Mouse (Mus musculus): ENCODE measurements at regions not wholly inside any gene's neighbourhood (a gene's known extent, or its start where the extent isn't known, plus 50 kb on each side); places are given as distances from the start of the nearest gene placed in this dataset.

GRCm38 (mm10) chr1:92744528-92745241 is 86.8 kb upstream of the Gpc1 start:
- TF ChIP-seq POLR2A (IDR thresholded peaks at IDR 0.05; ENCODE audit: control insufficient read depth, extremely low read depth, insufficient read depth, low read length, poor library complexity) (no peak), CTCF (IDR thresholded peaks at IDR 0.05; ENCODE audit: borderline replicate concordance, control insufficient read depth, extremely low read depth, insufficient read depth, low read length, poor library complexity) (no peak)
- 80% methylated on average over 9 of the region's 9 CpGs for WGBS
- no peak overlapping the region for H3K4me3 ChIP-seq (ENCODE audit: control insufficient read depth, insufficient read depth, low read length)
- no peaks in the 10 kb centered on the region for H3K27me3 ChIP-seq (ENCODE audit: control insufficient read depth, insufficient read depth, low read length)
- H3K4me1 ChIP-seq (replicated peaks; ENCODE audit: control insufficient read depth, insufficient read depth, low read length) = no peaks in the 10 kb centered on the region
- DNase-seq = no peak
- H3K27ac ChIP-seq (ENCODE audit: control insufficient read depth, insufficient read depth, low read length) = no peak overlapping the region
- H3K36me3 ChIP-seq (ENCODE audit: control insufficient read depth, insufficient read depth, low read length) = no peaks in the 10 kb centered on the region

- Histone ChIP-seq H3K27me3 (ENCODE audit: control insufficient read depth, insufficient read depth, low read length) (no peaks in the 10 kb centered on the region), H3K27ac (ENCODE audit: control insufficient read depth, insufficient read depth, low read length) (no peak overlapping the region), H3K4me1 (replicated peaks; ENCODE audit: control insufficient read depth, insufficient read depth, low read length) (no peaks in the 10 kb centered on the region), H3K4me3 (ENCODE audit: control insufficient read depth, insufficient read depth, low read length) (no peak overlapping the region), H3K36me3 (ENCODE audit: control insufficient read depth, insufficient read depth, low read length) (no peaks in the 10 kb centered on the region)
- TF ChIP-seq POLR2A (IDR thresholded peaks at IDR 0.05; ENCODE audit: control insufficient read depth, extremely low read depth, insufficient read depth, low read length, poor library complexity) (no peak), CTCF (IDR thresholded peaks at IDR 0.05; ENCODE audit: borderline replicate concordance, control insufficient read depth, extremely low read depth, insufficient read depth, low read length, poor library complexity) (no peak)
- WGBS = 82% methylated on average over 4 of the region's 4 CpGs
- no peak for DNase-seq
Measured at GRCm38 (mm10) chr1:92742881-92743621, 88.4 kb upstream of the Gpc1 start.

GRCm38 (mm10) chr1:92742300-92742699 is 89.1 kb upstream of the Gpc1 start:
- H3K27ac ChIP-seq (ENCODE audit: control insufficient read depth, insufficient read depth, low read length) = no peak overlapping the region
- WGBS = 61% methylated on average over 6 of the region's 6 CpGs
- H3K4me1 ChIP-seq (replicated peaks; ENCODE audit: control insufficient read depth, insufficient read depth, low read length) = no peaks in the 10 kb centered on the region
- TF ChIP-seq POLR2A (IDR thresholded peaks at IDR 0.05; ENCODE audit: control insufficient read depth, extremely low read depth, insufficient read depth, low read length, poor library complexity) (no peak), CTCF (IDR thresholded peaks at IDR 0.05; ENCODE audit: borderline replicate concordance, control insufficient read depth, extremely low read depth, insufficient read depth, low read length, poor library complexity) (no peak)
- H3K27me3 ChIP-seq (ENCODE audit: control insufficient read depth, insufficient read depth, low read length) = no peaks in the 10 kb centered on the region
- no peaks in the 10 kb centered on the region for H3K36me3 ChIP-seq (ENCODE audit: control insufficient read depth, insufficient read depth, low read length)
- DNase-seq = no peak
- no peak overlapping the region for H3K4me3 ChIP-seq (ENCODE audit: control insufficient read depth, insufficient read depth, low read length)

- Histone ChIP-seq H3K27me3 (ENCODE audit: control insufficient read depth, insufficient read depth, low read length) (no peaks in the 10 kb centered on the region), H3K4me1 (replicated peaks; ENCODE audit: control insufficient read depth, insufficient read depth, low read length) (no peaks in the 10 kb centered on the region), H3K4me3 (ENCODE audit: control insufficient read depth, insufficient read depth, low read length) (no peak overlapping the region), H3K27ac (ENCODE audit: control insufficient read depth, insufficient read depth, low read length) (no peak overlapping the region), H3K36me3 (ENCODE audit: control insufficient read depth, insufficient read depth, low read length) (no peaks in the 10 kb centered on the region)
- TF ChIP-seq POLR2A (IDR thresholded peaks at IDR 0.05; ENCODE audit: control insufficient read depth, extremely low read depth, insufficient read depth, low read length, poor library complexity) = no peak
- no peak for TF ChIP-seq CTCF (IDR thresholded peaks at IDR 0.05; ENCODE audit: borderline replicate concordance, control insufficient read depth, extremely low read depth, insufficient read depth, low read length, poor library complexity)
- WGBS = 91% methylated on average over 5 of the region's 5 CpGs
- DNase-seq = no peak
Measured at GRCm38 (mm10) chr1:92741047-92741446, 90.4 kb upstream of the Gpc1 start.

- Histone ChIP-seq H3K4me1 (replicated peaks; ENCODE audit: control insufficient read depth, insufficient read depth, low read length) (no peaks in the 10 kb centered on the region), H3K27me3 (ENCODE audit: control insufficient read depth, insufficient read depth, low read length) (no peaks in the 10 kb centered on the region), H3K4me3 (ENCODE audit: control insufficient read depth, insufficient read depth, low read length) (no peak overlapping the region), H3K36me3 (ENCODE audit: control insufficient read depth, insufficient read depth, low read length) (no peaks in the 10 kb centered on the region), H3K27ac (ENCODE audit: control insufficient read depth, insufficient read depth, low read length) (no peak overlapping the region)
- DNase-seq = no peak
- WGBS = 61% methylated on average over 11 of the region's 11 CpGs
- TF ChIP-seq POLR2A (IDR thresholded peaks at IDR 0.05; ENCODE audit: control insufficient read depth, extremely low read depth, insufficient read depth, low read length, poor library complexity) = no peak
- no peak for TF ChIP-seq CTCF (IDR thresholded peaks at IDR 0.05; ENCODE audit: borderline replicate concordance, control insufficient read depth, extremely low read depth, insufficient read depth, low read length, poor library complexity)
Measured at GRCm38 (mm10) chr1:92737600-92738197, 89.1 kb upstream of the Otos start.

- DNase-seq = no peak
- no peaks in the 10 kb centered on the region for H3K36me3 ChIP-seq (ENCODE audit: control insufficient read depth, insufficient read depth, low read length)
- TF ChIP-seq CTCF (IDR thresholded peaks at IDR 0.05; ENCODE audit: borderline replicate concordance, control insufficient read depth, extremely low read depth, insufficient read depth, low read length, poor library complexity) = no peak
- TF ChIP-seq POLR2A (IDR thresholded peaks at IDR 0.05; ENCODE audit: control insufficient read depth, extremely low read depth, insufficient read depth, low read length, poor library complexity) = no peak
- H3K4me1 ChIP-seq (replicated peaks; ENCODE audit: control insufficient read depth, insufficient read depth, low read length) = no peaks in the 10 kb centered on the region
- no peak overlapping the region for H3K27ac ChIP-seq (ENCODE audit: control insufficient read depth, insufficient read depth, low read length)
- 85% methylated on average over 7 of the region's 7 CpGs for WGBS
- no peak overlapping the region for H3K4me3 ChIP-seq (ENCODE audit: control insufficient read depth, insufficient read depth, low read length)
- H3K27me3 ChIP-seq (ENCODE audit: control insufficient read depth, insufficient read depth, low read length) = no peaks in the 10 kb centered on the region
Measured at GRCm38 (mm10) chr1:92736411-92736810, 87.8 kb upstream of the Otos start.

Measured in thymus, adult 2 months (tissue).